Mouse (Mus musculus) A20 (cell line): Measurements from ENCODE around the gene Bri3bp.

Experiments
- DNase-seq: peaks from one replicate; pipeline ENCODE4 v3.0.0-alpha.2; 2011; ENCODE audit warnings: low read depth, low spot score

The Bri3bp gene

DNA sequence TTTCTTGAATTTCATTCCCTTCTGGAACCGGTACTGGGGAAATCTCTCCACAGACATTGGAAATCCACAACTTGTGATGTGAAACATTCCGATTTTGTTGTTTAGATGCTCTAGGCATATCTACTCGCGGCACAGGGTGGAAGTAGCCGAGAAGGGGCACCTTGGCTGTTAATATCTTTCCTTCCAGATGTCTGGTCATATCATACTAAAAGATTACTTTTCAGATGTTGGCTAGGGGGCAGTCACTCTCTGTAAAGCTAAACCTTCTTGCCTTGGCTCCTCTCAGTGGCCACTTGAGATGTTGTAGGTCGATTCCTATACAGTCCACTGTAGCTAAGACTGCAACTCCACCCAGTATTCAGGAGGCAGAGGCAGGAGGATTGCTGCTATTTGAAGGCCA, 14.7 kb downstream of the Bri3bp start:
- no peak for DNase-seq

DNA sequence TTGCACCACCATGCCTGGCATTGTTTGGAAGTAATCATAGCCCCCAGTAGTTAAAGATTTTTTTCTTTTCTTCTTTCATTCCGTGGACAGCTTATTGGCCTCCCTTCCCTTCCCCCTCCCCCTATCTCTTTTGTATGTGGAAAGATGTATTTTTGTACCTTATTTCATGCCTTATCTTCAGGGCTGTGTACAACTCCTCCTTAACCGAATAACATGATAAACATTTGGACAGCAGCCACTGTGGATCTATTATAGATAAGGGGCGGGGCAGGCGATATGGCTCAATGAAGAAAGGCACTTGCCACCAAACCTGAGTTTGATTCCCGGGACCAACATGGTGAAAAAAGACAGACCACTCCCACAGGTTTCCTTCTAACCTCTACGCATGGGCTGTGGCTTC, 16.2 kb downstream of the Bri3bp start:
- DNase-seq, result no peak

DNA sequence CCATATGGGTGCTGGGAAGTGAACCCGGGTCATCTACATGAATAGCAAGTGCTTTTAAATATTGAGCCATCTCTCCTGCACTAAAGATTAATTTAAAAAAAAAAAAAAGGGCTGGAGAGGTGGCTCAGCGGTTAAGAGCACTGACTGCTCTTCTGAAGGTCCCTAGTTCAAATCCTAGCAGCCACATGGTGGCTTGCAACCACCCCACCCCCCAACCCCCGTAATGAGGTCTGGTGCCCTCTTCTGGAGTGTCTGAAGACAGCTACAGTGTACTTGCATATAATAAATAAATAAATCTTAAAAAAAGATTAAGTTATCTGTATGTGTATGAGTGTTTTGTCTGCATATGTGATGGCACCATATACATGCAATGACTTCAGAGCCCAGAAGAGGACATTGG, 19.2 kb downstream of the Bri3bp start:
- peak; percentile 52 for DNase-seq

DNA sequence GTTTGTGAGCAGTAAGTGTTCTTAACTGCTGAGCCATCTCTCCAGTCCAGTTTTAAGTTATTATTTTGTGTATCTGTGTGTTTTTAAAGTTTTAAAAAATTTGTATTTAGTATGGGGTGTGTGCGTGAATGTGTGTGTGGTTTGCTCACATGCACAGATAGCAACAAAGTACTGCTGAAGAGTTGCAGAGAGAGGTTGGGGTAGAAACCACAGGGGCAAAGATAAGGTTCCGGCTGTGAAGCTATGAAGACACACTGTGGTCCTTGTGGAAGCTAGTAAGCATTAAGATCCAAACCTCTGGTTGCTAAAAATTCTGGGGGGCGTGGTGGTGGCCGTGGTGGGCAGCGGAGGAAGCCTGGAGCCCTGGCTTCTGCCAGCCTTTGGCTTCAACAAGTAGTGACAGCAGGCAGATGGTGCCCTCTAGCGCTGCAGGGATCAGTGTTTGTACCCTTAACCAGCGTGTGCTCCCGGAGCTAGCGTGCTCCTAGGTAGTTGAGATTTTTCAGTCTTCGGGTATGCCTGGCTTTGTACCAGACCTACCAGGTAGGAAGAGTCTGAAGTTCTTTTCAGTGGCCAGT, 20.6 kb downstream of the Bri3bp start:
- no peak for DNase-seq

DNA sequence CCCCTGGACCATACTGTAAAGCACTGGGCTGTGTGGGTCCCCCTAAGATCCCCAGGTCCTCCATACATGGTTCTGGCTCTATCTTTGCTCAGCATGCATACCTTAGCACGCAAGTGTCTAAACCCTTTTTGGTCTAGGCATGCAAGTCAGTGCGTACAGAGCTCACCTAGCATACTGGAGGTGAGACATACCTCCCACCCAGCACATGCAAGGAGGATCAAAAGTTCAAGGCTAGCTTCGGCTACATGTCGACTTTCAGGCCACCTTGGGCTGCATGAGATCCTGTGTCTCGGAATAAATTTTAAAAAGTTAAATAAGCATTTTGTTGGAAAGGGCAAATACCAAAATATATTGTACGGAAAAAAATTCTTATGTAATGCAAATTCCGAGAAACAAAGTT, 23.8 kb downstream of the Bri3bp start:
- DNase-seq, result no peak

DNA sequence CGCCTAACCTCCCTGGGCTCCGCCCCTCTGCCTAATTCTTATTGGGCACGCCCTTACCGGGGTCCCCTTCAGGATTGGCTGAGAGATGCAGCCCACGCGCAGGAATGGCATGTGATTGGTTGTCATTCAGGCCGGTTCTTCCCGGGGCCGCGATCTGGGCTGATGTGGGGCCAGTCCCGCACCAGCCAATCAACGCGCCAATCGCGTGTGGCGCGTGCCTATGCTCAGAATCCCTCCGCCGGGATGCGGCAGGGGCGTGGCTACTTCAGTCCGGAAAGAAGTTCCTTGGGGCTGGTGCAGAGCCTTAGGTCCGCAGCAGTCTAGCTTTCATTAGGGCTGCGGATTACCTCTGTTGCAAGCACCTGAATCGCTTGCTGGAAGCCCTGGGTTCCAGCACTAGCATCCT, 24.3 kb downstream of the Bri3bp start:
- peak; percentile 100 for DNase-seq

DNA sequence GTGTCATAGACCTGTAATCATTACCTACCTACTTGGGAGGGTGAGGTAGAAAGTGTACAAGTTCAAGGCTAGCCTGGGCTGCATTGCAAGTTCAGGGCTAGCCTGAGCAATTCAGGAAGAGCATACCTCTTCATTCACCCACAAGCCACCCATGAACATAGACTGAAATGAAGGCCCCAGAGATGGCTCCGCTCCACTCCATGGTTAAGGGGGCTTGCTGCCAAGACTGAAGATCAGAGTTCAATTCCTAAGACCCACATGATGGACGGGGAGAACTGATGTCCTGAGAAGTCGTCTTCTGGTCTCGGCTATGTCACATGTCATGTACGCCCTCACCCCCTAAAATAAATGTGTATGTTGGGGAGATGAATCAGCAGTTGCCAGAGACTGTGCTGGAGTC, 25.1 kb downstream of the Bri3bp start:
- no peak for DNase-seq

DNA sequence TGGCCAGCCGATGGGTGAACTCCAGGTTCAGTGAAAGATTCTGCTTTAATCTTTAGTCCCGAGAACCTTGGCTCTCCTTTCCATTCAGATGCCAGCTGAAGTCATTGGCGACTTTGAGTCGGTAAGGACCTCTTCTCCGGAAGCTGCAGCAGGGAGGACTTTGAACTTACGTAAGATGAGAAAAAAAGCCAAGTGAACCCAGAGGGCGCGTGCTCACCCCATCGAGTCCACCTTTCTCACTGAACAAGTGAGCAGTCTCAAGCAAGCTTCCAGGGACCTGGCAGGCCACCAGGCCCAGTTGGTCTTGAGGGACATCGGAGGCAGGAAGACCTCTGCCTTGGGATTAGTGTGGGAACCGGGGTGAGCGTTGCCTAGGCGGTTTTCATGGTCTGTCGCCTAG, 25.9 kb downstream of the Bri3bp start:
- no peak for DNase-seq

DNA sequence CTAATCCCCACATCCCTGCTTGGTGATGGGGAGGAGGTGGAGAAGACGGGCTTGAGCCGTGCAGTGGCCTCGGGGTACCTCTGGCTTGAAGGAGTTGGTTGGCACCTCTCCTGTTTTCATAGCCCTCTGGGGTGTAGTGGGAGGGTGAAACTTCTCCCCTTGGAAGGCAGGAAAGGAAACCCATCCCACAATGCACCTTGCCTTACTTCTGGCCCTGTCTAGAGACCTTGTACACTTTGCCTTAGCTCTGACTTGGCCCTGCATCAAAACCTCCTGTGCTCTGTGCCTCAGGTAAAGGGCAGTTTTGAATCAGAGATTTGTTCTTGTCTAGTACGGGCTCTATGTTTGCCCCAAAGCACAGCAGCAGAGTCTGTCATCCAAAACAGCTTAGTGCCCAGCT, 29.3 kb downstream of the Bri3bp start:
- no peak for DNase-seq

DNA sequence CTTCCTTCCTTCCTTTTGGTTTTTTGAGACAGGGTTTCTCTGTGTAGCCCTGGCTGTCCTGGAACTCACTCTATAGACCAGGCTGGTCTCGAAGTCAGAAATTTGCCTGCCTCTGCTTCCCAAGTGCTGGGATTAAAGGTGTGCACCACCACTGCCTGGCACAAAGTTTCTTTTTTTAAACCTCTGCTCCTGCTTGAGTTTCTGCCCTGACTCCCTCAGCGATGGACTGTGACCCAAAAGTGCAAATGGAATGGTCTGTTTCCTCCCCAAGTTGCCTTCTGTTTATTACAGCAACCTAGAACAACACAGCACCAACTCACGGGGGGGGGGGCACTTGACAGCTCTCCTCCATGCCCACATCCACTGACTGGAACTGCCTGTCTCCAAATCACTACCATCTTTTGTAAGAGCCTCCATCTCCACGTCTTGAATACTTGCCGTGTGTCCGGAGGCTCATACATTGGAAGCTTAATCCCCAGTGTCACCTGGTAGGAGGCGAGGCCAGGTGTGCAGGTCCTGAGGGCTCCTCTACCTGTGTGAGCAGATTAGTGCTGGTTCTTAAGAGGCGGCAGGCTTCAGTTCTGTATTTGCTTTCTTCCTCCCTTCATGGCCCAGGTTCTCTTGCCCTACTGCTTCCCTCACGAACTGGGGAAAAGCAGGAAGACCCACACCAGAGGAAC, 31.6 kb downstream of the Bri3bp start:
- no peak for DNase-seq

DNA sequence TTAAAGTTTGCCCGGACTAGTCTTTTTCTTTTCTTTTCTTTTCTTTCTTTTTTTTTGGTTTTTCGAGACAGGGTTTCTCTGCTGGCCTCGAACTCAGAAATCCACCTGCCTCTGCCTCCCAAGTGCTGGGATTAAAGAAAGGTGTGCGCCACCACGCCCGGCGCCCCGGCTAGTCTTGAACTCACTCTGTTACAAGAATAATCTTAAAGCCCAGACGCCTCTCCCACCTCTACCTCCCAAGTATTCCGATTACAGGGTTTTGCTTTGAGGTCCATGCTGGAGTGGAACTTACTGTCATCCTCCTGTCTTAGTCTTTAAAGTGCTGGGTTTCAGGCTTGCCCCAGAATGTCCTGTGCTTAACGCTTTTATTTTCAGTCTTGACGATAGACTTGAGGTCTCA, 33.7 kb downstream of the Bri3bp start:
- no peak for DNase-seq

DNA sequence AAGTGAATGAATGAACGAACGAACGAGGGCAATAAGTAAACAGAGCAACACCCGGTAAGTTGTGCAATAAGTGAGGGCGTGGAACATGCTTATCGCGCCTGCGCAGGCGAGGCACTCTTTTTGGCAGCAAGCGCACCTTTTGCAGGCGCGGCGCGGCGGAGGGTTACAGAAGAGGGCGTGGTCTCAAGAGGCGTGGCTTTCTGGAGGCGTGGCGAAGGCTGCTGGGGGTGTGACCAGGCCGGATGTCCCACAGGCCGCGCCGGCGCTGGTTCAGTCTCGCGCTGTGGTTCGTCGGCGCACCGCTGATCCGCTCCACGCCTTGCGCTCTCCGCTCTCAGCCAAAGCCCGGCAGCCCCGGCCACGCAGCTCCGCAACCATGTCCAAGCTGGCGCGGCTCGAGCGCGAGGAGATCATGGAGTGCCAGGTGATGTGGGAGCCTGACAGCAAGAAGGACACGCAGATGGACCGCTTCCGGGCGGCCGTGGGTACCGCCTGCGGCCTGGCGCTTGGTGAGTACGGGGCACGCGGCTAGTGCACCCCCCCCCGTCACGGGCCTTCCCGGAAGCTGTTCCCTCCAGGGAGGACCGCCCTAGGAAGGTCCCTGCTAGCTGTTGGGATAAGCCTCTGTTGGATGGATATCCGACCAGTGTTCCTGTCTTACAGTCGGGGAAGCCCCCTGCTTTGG, 34.4 kb downstream of the Bri3bp start, which contains the start of gene Aacs:
Gene Aacs, plus strand, starts transcription at position 214 of the 685 bp plus-strand sequence.
- peak; percentile 99 for DNase-seq

DNA sequence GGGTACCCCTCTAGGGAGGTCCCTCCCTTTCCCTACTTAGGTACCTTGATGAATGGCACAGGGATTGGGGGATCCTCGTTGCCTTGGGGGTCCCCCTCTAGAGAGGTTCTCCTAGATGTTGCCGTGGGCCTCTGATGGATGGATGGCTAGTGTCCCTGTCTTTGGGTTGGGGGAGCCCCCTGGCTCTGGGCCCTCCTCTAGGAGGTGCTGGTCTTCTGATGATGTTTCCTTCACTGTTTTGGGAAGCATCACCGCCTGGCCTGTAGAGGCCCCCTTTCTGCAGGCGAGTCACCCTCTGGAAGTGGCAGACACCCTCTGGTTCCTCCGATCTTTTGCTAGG, 34.9 kb downstream of the Bri3bp start:
- no peak for DNase-seq

DNA sequence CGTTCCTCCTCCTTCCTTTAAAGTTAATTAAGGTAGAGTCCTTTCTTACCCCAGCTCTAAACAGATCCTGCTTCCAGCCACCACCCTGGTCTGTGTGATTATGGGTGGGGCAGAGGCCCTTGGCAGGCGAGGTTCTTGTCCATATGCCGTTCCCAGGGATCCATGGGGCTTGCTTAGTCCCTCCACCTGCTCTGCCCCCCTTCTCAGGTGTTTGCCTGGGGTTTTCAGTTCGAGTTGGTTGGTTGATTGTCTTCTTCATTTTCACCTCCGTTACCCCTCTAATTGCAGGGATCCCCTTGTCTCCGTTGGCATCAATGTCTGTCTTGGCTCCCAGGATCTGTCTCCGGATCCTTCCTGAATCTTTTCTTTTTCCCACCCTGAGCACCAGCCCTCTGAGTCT, 35.4 kb downstream of the Bri3bp start:
- DNase-seq, result no peak

DNA sequence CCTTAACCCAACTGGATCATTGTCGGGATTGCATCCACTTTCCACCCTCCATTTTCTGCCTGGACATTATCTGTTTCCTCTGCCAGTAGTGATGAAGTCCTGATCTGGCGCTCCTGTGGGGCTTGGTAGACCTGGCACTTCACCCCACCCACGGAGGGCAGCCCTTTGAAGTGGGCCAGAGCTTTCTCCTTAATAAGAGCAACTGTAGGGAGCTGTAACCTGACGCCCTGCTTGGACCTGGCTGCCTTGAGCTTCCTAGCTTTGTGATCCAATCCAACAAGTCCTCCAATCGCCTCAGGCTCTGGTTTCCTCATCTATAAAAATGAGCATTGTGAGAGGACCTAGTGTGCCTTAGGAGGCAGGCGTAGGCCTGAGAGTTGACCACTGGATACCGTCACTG, 36.2 kb downstream of the Bri3bp start:
- no peak for DNase-seq

DNA sequence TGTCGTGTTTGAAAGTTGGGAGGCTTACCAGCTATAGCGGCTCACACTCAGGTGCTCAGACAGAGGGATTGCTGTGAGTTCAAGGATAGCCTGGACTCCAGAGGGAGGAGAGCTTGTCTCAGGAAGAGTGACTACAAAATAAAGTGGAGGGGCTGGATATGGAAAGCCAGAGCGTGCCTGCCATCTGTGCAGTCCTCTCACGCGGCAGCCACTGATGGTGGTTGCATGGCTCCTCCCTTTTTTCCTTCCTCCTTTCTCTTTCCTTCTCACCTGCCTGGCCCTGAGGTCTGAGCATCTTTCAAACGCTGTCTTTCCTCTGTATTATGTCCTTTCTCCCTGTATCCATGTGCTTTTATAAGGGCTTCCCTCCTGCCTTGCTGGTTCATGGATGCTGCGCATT, 36.7 kb downstream of the Bri3bp start:
- DNase-seq, result no peak

DNA sequence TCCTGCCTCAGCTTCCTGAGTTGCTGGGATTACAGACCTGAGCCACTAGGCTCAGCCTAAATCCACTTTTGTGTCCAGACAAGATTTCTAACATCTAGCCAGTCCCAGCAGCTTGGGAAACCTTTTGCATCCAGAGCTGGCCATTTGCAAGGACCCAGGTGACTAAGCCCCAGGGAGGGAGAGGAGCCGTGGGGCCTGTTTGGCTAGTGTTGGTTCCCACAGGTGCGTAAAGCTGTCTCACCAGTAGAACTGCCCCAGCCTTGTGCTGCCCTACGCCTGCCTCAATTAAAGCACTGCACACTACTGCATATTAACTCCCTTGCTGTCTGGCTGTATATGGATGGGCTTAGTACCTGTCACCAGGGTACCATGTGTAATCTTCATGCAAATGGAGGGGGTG, 38.0 kb downstream of the Bri3bp start:
- DNase-seq, result no peak

DNA sequence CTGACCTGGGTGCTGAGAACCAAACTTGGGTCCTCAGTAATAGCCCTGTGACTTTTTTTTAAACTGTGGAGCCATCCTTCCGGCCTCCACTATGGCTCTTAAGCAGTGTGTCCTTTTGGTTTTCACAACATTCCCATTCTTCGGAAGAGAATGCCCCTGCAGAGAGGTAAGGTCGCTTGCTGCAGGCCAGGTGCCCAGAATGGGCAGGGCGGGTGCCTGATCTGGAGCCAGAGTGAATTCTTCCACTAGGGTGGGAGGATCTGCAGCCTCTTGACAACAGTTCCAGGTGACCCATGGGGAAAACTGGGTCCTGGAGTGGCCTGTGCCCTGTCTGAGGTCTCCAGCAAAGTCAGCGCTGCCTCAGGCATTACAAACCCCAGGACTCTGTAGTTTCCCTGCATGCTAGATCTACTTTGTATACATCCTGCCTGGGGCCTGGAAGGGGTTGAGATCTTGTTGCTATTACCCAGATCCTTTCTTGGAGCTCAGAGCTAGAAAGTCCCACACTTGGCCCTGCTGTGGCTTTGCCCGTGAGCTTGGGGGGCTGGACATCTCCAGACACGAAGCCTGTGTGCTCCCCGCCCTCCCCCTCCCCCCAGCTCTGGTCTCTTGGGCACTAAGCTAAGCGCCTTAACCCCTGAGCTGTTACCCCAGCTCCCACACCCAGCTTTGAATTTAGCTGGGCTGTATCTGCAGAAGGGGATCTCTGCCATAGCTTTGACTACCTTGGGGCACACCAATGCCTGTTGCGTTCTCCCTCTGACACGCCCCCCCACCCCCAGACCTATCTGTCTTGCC, 39.3 kb downstream of the Bri3bp start:
- no peak for DNase-seq

DNA sequence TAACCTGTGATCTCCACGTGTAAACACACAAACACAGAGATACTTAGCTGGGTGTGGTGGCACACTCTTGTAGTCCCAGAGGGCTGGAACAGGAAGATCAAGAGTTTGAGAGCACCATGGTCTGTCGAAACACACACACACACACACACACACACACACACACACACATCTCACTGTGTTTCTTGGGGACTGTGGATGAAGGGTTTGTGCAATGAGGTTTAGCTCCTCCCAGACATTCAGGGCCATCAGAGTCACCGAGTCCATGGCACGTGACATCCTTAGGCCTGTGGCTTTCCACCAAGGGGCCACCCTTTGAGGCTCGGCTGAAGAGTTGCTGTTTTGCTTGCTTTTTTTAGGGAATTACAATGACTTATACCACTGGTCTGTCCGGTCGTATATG, 41.1 kb downstream of the Bri3bp start:
- DNase-seq, result no peak

DNA sequence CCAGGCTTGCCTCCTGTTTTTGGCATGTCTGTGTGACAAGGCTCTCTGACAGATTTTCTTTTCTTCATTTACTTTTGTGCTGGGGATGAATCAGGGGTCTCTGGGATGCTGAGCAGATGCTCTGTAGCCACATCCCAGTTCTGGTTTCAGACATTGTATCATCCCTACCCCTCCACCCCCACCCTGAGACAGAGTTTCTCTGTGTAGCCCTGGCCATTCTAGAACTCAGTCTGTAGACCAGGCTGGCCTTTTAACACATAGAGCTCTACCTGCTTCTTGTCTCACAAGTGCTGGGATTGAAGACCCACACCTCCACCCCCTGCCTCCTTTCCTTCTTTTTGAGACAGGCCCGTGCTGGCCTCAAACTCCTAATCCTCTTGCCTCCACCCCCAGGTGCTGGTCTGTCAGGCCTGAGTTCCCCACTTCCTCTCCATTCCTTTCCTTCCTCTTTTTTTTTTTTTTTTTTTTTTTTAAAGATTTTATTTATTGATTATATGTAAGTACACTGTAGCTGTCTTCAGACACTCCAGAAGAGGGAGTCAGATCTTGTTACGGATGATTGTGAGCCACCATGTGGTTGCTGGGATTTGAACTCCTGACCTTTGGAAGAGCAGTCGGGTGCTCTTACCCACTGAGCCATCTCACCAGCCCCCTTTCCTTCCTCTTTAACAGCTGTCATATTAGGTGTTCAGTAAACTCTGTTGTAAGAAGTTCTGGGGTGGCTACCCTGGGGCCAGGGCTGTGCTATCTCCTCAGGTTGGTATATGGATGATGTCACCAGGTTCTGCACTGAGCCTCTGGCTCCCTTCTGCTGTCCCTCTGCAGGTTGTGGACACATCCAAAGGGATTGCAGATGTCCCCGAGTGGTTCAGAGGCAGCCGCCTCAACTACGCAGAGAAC, 42.6 kb downstream of the Bri3bp start:
- peak; percentile 70 for DNase-seq

DNA sequence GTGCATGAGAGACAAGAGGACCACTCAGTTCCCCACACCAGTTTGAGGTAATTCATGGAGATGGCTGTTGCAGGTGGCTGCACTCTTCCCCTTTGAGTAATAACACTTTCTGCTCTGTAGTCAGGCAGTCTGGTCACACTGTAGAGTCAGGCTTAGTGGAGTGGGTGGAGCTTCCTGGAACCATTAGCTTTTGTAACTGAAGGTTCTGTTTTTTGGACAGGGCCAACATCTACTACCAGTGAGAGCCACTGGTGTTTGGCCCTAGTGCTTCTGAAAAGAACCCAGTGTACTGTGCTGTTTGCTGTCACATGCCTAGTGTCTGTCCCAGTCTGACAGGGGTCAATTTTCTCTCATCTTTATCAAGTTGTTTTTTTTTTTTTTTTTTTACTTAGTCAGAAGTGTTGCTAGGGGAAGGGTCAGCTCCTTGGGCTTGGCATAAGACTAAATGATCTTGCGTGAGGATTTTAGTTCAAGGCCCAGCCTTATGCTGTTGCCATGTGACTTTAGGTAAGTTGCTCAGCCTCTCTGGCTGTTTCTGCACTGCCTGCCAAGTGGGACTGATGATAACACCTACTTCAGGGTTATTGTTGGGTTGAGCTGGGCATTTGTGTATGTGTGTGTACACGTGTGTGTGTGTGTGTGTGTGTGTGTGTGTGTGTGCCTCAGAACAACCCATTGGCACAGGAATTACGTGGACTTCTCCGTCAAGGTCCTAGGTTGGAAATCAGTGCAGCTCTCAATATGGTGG, 43.8 kb downstream of the Bri3bp start:
- DNase-seq, result peak; percentile 88
